19 mouse cellular contexts compared by ENCODE assay signal in genomic region chr15:9118852-9119251, GRCm38 (mm10). TPM values are rescaled to one million over a fixed set of nuclear protein-coding genes. Genes with fewer than 3 reads are reported as not detected.
DNase-seq lines count a peak whose midpoint lies in the region; ATAC-seq and TF ChIP-seq lines count a peak whose summit lies in the region.
"Had no signal": no experiment of that assay in that cellular context is flagged by ENCODE, and none has a peak within 500 bp of the region (broad histone marks: within the 10 kb centered on the region; RNA-seq: fewer than 3 reads in every experiment).

No protein-coding gene starts in this region.

- H3K27me3 ChIP-seq in intestine, postnatal 0 days (replicated peaks; ENCODE audit: control insufficient read depth, insufficient read depth, low read length) = no peaks in the 10 kb centered on the region
- no peaks in the 10 kb centered on the region for H3K27me3 ChIP-seq in intestine, embryonic 15.5 days (replicated peaks)
- H3K27me3 ChIP-seq in MEL (ENCODE audit: control insufficient read depth in 1 of 2, insufficient read depth in 2 of 2, low read length in 2 of 2) = no peaks in the 10 kb centered on the region
- H3K27me3 ChIP-seq: embryonic facial prominence, embryonic 12.5 days; forebrain, embryonic 15.5 days; neural tube, embryonic 15.5 days had no signal

- peak; percentile 36 to 49 for DNase-seq in kidney, postnatal 36 days
- no peak for DNase-seq in kidney, postnatal 10 days
- no peak for DNase-seq in MEL (ENCODE audit: low read depth, low spot score)
- no peak for DNase-seq in retina, embryonic 14.5 days (ENCODE audit: low spot score)
- no peak for DNase-seq in spleen, adult 12 weeks (ENCODE audit: low spot score)
- DNase-seq: adrenal gland, postnatal 10 days; cerebellum, postnatal 25 days; layer of hippocampus, adult 9-11 months; lung, adult 2 months; thymus, postnatal 25 days had no signal

- H3K9ac ChIP-seq in intestine, postnatal 0 days (ENCODE audit: low read depth, low read length) = no peak overlapping the region
- no peak overlapping the region for H3K9ac ChIP-seq in intestine, embryonic 15.5 days
- no peak overlapping the region for H3K9ac ChIP-seq in MEL (ENCODE audit: control insufficient read depth, low read depth, low read length, poor library complexity, severe bottlenecking)
- H3K9ac ChIP-seq: embryonic facial prominence, embryonic 12.5 days; forebrain, embryonic 15.5 days; neural tube, embryonic 15.5 days had no signal

- peaks cover 63% of the 10 kb centered on the region for H3K36me3 ChIP-seq in intestine, postnatal 0 days (ENCODE audit: control insufficient read depth, insufficient read depth)
- peaks cover 33% of the 10 kb centered on the region for H3K36me3 ChIP-seq in intestine, embryonic 15.5 days
- peaks cover 3 to 35% of the 10 kb centered on the region in 2 experiments; a peak in 3 of 4 replicates for H3K36me3 ChIP-seq in MEL (ENCODE audit: control insufficient read depth in 1 of 2, insufficient read depth in 2 of 2, low read length in 2 of 2)

- no peak for TF ChIP-seq EP300 in MEL (IDR thresholded peaks at IDR 0.05; ENCODE audit: low read depth in 1 of 2, low read length in 2 of 2)

- no peak for TF ChIP-seq CTCF in intestine, postnatal 0 days (IDR thresholded peaks at IDR 0.05; ENCODE audit: low read depth)
- no peak for TF ChIP-seq CTCF in MEL (IDR thresholded peaks at IDR 0.05 in 2 of 3, conservative IDR thresholded peaks at IDR 0.05 in 1 of 3; ENCODE audit: control insufficient read depth in 1 of 3, insufficient read depth in 1 of 3, low read depth in 2 of 3, low read length in 3 of 3, poor library complexity in 1 of 3, severe bottlenecking in 1 of 3)
- TF ChIP-seq CTCF in bone marrow macrophage, adult 2 months (IDR thresholded peaks at IDR 0.05; ENCODE audit: low read depth, low read length) = no peak

- TF ChIP-seq POLR2A in MEL (IDR thresholded peaks at IDR 0.05; ENCODE audit: control insufficient read depth in 1 of 2, insufficient read depth in 1 of 2, low read depth in 1 of 2, low read length in 2 of 2, poor library complexity in 1 of 2) = no peak
- TF ChIP-seq POLR2A in bone marrow macrophage, adult 2 months (IDR thresholded peaks at IDR 0.05; ENCODE audit: borderline replicate concordance, low read depth, low read length) = no peak

- no peaks in the 10 kb centered on the region for H3K4me1 ChIP-seq in intestine, postnatal 0 days (replicated peaks; ENCODE audit: control insufficient read depth, insufficient read depth, low read length)
- no peaks in the 10 kb centered on the region for H3K4me1 ChIP-seq in intestine, embryonic 15.5 days (replicated peaks)
- H3K4me1 ChIP-seq in MEL (ENCODE audit: control insufficient read depth in 1 of 2, insufficient read depth in 2 of 2, low read length in 2 of 2) = peaks cover 2% of the 10 kb centered on the region in 2 experiments; a peak in 1 of 4 replicates
- peaks cover 26% of the 10 kb centered on the region for H3K4me1 ChIP-seq in bone marrow macrophage, adult 2 months (ENCODE audit: control insufficient read depth, insufficient read depth, low read length)
- H3K4me1 ChIP-seq: embryonic facial prominence, embryonic 12.5 days; forebrain, embryonic 15.5 days; heart, embryonic 10.5 days; neural tube, embryonic 15.5 days had no signal

- 82% methylated on average over 4 of the region's 4 CpGs for WGBS in intestine, postnatal 0 days
- WGBS in intestine, embryonic 15.5 days = 86% methylated on average over 4 of the region's 4 CpGs

- H3K79me2 ChIP-seq in MEL (ENCODE audit: control insufficient read depth, insufficient read depth, low read length, poor library complexity) = 0 out of 2 replicates have a peak, but pooled peaks cover 1% of the 10 kb centered on the region

- H3K27ac ChIP-seq in intestine, postnatal 0 days (ENCODE audit: low read depth, low read length) = no peak overlapping the region
- no peak overlapping the region for H3K27ac ChIP-seq in intestine, embryonic 15.5 days
- H3K27ac ChIP-seq in MEL (ENCODE audit: control insufficient read depth, low read depth, low read length) = no peak overlapping the region
- H3K27ac ChIP-seq in bone marrow macrophage, adult 2 months (ENCODE audit: insufficient read depth, low read depth, low read length) = peak overlapping the region; percentile 76
- H3K27ac ChIP-seq: embryonic facial prominence, embryonic 12.5 days; forebrain, embryonic 15.5 days; heart, embryonic 10.5 days; hindbrain, postnatal 0 days; neural tube, embryonic 15.5 days had no signal

- H3K4me2 ChIP-seq in intestine, postnatal 0 days (replicated peaks; ENCODE audit: low read depth) = no peak overlapping the region
- H3K4me2 ChIP-seq in intestine, embryonic 15.5 days (replicated peaks) = no peak overlapping the region
- H3K4me2 ChIP-seq: embryonic facial prominence, embryonic 12.5 days; forebrain, embryonic 15.5 days; neural tube, embryonic 15.5 days had no signal

- no peaks in the 10 kb centered on the region for H3K9me3 ChIP-seq in intestine, postnatal 0 days (ENCODE audit: control insufficient read depth)
- no peaks in the 10 kb centered on the region for H3K9me3 ChIP-seq in intestine, embryonic 15.5 days
- no peaks in the 10 kb centered on the region for H3K9me3 ChIP-seq in MEL (replicated peaks; ENCODE audit: insufficient read depth, low read length)
- H3K9me3 ChIP-seq: embryonic facial prominence, embryonic 12.5 days; forebrain, embryonic 15.5 days; heart, embryonic 10.5 days; neural tube, embryonic 15.5 days had no signal

- TF ChIP-seq RAD21 in MEL (IDR thresholded peaks at IDR 0.05; ENCODE audit: low read depth, low read length) = no peak

- no peak overlapping the region for H3K4me3 ChIP-seq in intestine, postnatal 0 days (ENCODE audit: low read depth, low read length)
- no peak overlapping the region for H3K4me3 ChIP-seq in intestine, embryonic 15.5 days (replicated peaks)
- no peak overlapping the region for H3K4me3 ChIP-seq in MEL (ENCODE audit: control insufficient read depth in 1 of 2, insufficient read depth in 1 of 2, low read depth in 2 of 2, low read length in 2 of 2)
- no peak overlapping the region for H3K4me3 ChIP-seq in bone marrow macrophage, adult 2 months (ENCODE audit: insufficient read depth, low read length)
- H3K4me3 ChIP-seq: embryonic facial prominence, embryonic 12.5 days; forebrain, embryonic 15.5 days; heart, embryonic 10.5 days; myocyte; neural tube, embryonic 15.5 days had no signal

- 0 out of 2 replicates have a peak, but pooled peaks have one; percentile 23 for ATAC-seq in intestine, postnatal 0 days
- no peak for ATAC-seq in intestine, embryonic 15.5 days
- ATAC-seq: forebrain, embryonic 15.5 days; hindbrain, postnatal 0 days had no signal

TF ChIP-seq in MEL, 35 proteins besides CTCF, POLR2A, EP300 and RAD21:
- TF ChIP-seq ETS1 (IDR thresholded peaks at IDR 0.05; ENCODE audit: low read depth, low read length) = 0 out of 2 replicates have a peak, but pooled peaks have one; percentile 1
- no peak for TF ChIP-seq TBP (IDR thresholded peaks at IDR 0.05; ENCODE audit: low read depth, low read length)
TF ChIP-seq in MEL: peak in this region for 1.

RNA-seq across cellular contexts. Expression of gene Lmbrd2, which starts 21.5 kb away (rescaled TPM):
- polyA plus RNA-seq in intestine, postnatal 0 days (2015; fragmentation: Nextera tagmentation; extraction: Ambion mirVana) = 5.0 and 5.8 TPM in 2 replicates
- polyA plus RNA-seq in intestine, embryonic 15.5 days (2015; fragmentation: Nextera tagmentation; extraction: Ambion mirVana) = 3.4 and 3.9 TPM in 2 replicates
- 7.9 and 8.9 TPM in 2 replicates for total RNA-seq in MEL (2012; rRNA removed)
- polyA plus RNA-seq in MEL (2012; ENCODE audit: insufficient read depth in 1 of 2, insufficient read length in 2 of 2, low read depth in 1 of 2, low replicate concordance in 2 of 2, missing spikeins in 1 of 2) = 10 to 100 TPM in 1 of 2 experiments, 1 to 10 TPM in 1; 8.2 to 62.9 TPM
- polyA plus RNA-seq in bone marrow macrophage, adult 2 months (2012; ENCODE audit: insufficient read depth, insufficient read length, missing spikeins) = 20.5 and 20.6 TPM in 2 replicates

RNA-seq across cellular contexts. Expression of gene Skp2, which starts 36.4 kb away (rescaled TPM):
- polyA plus RNA-seq in intestine, postnatal 0 days (2015; fragmentation: Nextera tagmentation; extraction: Ambion mirVana) = 13.9 and 14.7 TPM in 2 replicates
- polyA plus RNA-seq in intestine, embryonic 15.5 days (2015; fragmentation: Nextera tagmentation; extraction: Ambion mirVana) = 53.8 and 59.5 TPM in 2 replicates
- total RNA-seq in MEL (2012; rRNA removed) = 40.2 and 46.9 TPM in 2 replicates
- polyA plus RNA-seq in MEL (2012; ENCODE audit: insufficient read depth in 1 of 2, insufficient read length in 2 of 2, low read depth in 1 of 2, low replicate concordance in 2 of 2, missing spikeins in 1 of 2) = 10 to 100 TPM in 1 of 2 experiments, not detected in 1; 61.4 TPM
- polyA plus RNA-seq in bone marrow macrophage, adult 2 months (2012; ENCODE audit: insufficient read depth, insufficient read length, missing spikeins) = 14.2 and 14.4 TPM in 2 replicates

RNA-seq across cellular contexts. Expression of gene Nadk2, which starts 47.8 kb away (rescaled TPM):
- polyA plus RNA-seq in intestine, postnatal 0 days (2015; fragmentation: Nextera tagmentation; extraction: Ambion mirVana) = 37.3 and 38.8 TPM in 2 replicates
- 49.0 and 50.4 TPM in 2 replicates for polyA plus RNA-seq in intestine, embryonic 15.5 days (2015; fragmentation: Nextera tagmentation; extraction: Ambion mirVana)
- 168 and 221 TPM in 2 replicates for total RNA-seq in MEL (2012; rRNA removed)
- polyA plus RNA-seq in MEL (2012; ENCODE audit: insufficient read depth in 1 of 2, insufficient read length in 2 of 2, low read depth in 1 of 2, low replicate concordance in 2 of 2, missing spikeins in 1 of 2) = 100 to 1,000 TPM; 361 to 659 TPM
- 19.4 and 22.9 TPM in 2 replicates for polyA plus RNA-seq in bone marrow macrophage, adult 2 months (2012; ENCODE audit: insufficient read depth, insufficient read length, missing spikeins)

Comparison
In these comparisons a context has a peak if more than half of its experiments do, and no peak if none do; other contexts are left out.
1. DNase-seq: peak in kidney, postnatal 36 days (2 of 2); none in kidney, postnatal 10 days (single experiment), MEL (single experiment), retina, embryonic 14.5 days (single experiment) and spleen, adult 12 weeks (single experiment).